Mouse (Mus musculus): ENCODE measurements around the gene Clca3a2. TPM values are rescaled to one million over a fixed set of nuclear protein-coding genes. Genes with fewer than 3 reads are reported as not detected.
A peak's percentile ranks its signal among the peaks of the same experiment; 100 is the strongest.
"Not testable (repeated sequence)": the region's sequence is repeated elsewhere in the genome, so short reads cannot be mapped to it uniquely, and the experiment has no call there.

Clca3a2 gene
- polyA plus RNA-seq, 1 experiment from 2014 or later: 0.15 TPM

DNA sequence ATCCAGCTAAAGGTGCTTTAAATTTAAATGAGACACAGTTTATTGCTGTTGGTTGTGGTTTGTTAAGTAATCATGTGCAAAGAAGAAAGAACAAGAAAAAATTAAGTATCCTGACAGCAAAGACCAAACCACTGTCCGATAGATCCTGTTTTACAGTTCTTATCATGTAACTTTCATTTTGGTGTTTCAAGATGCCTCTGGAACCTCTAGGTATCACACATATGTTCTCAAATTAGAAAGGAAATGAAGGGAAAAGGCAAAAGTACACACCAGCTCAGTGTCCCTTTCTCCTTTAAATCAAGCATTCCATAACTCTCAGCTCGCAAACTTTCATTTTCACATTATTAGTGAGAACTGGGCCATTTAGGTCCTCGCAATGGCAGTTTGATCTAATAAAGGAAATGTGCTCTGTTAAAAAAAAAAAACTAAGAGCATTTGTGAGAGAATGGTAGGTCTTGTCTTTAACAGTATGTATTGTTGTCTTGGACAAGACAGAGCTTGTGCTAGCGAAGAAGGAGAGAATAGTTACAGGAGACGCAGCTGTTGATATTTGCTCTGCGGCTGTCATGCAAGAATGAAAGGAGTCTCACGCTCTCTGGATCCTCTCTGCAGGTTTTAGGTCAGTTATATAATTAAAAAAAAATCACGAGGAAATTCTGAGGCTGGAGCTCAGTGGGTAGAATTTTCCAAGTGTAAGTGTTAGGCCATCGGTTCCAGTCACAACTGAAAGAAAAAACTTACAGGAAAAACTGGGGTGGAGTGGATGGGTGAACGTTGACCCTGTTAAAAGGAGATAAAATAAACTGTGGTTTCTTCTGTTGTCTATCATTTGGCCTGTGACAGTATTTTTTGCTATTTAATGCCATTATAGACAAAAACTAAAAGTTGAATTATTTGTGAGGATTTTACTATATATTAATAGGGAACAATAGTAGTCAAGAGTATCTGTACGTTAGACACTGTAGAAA is 33.8 kb downstream of the Clca3a2 start:
- no peak for ATAC-seq (ENCODE audit: low FRiP score)
- H3K4me2 ChIP-seq: no peak overlapping the region
- no peaks in the 10 kb centered on the region for H3K36me3 ChIP-seq (replicated peaks)
- no peak overlapping the region for H3K9ac ChIP-seq
- no peak overlapping the region for H3K4me3 ChIP-seq (replicated peaks)
- H3K27ac ChIP-seq: no peak overlapping the region
- no peaks in the 10 kb centered on the region for H3K9me3 ChIP-seq
- no peaks in the 10 kb centered on the region for H3K27me3 ChIP-seq
- no peaks in the 10 kb centered on the region for H3K4me1 ChIP-seq
- 84% methylated on average over 11 of the region's 11 CpGs for WGBS

DNA sequence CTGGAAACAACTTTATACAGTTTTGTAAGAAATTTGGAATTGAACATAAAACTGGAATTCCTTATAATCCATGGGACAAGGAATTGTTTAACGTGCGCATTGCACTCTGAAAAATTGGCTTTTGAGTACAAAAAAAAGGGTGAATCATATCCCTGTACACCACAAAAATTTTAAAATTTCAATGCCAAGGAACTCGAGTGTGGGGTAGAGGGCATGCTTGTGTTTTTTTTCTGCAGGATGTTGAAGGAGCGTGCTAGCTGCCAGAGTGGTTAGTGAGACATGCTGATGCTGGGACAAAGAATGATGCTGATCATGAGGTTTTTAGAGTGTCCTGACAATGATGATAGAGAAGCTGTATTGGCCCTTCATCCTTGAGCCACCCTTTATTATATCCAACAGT is 54.1 kb downstream of the Clca3a2 start:
- WGBS: 93% methylated on average over 4 of the region's 4 CpGs
- no peaks in the 10 kb centered on the region for H3K9me3 ChIP-seq

DNA sequence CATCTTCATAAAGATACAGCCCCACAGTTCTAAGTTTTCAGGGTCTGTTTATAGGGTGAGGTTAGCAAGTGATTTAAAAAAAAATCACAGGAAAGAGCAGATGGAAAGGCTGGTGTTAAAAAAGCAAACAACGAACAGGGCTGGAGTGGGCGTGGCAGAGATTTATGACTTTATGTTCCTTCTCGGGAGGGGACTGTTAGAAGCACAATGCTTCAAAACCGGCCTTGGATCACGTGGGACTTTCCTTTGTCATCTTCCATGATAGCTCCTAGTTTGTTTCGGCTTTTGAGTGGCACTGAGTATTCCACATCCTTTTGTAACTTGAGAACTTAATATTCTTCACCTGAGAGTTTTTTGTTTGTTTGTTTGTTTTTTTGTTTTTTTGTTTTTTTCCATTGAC is 57.8 kb downstream of the Clca3a2 start:
- WGBS: 85% methylated on average over 6 of the region's 6 CpGs
- ATAC-seq (ENCODE audit: low FRiP score): no peak
- Histone ChIP-seq H3K9ac (no peak overlapping the region), H3K4me1 (no peaks in the 10 kb centered on the region), H3K36me3 (replicated peaks) (no peaks in the 10 kb centered on the region), H3K27me3 (no peaks in the 10 kb centered on the region), H3K27ac (no peak overlapping the region), H3K4me3 (replicated peaks) (no peak overlapping the region), H3K9me3 (no peaks in the 10 kb centered on the region), H3K4me2 (no peak overlapping the region)

More for the DNA sequence above, 54.1 kb downstream of the Clca3a2 start:
- Histone ChIP-seq H3K4me3 (replicated peaks) (no peak overlapping the region), H3K36me3 (replicated peaks) (no peaks in the 10 kb centered on the region), H3K27ac (no peak overlapping the region), H3K27me3 (no peaks in the 10 kb centered on the region), H3K4me2 (no peak overlapping the region), H3K9ac (no peak overlapping the region), H3K4me1 (no peaks in the 10 kb centered on the region)
- ATAC-seq (ENCODE audit: low FRiP score): no peak

DNA sequence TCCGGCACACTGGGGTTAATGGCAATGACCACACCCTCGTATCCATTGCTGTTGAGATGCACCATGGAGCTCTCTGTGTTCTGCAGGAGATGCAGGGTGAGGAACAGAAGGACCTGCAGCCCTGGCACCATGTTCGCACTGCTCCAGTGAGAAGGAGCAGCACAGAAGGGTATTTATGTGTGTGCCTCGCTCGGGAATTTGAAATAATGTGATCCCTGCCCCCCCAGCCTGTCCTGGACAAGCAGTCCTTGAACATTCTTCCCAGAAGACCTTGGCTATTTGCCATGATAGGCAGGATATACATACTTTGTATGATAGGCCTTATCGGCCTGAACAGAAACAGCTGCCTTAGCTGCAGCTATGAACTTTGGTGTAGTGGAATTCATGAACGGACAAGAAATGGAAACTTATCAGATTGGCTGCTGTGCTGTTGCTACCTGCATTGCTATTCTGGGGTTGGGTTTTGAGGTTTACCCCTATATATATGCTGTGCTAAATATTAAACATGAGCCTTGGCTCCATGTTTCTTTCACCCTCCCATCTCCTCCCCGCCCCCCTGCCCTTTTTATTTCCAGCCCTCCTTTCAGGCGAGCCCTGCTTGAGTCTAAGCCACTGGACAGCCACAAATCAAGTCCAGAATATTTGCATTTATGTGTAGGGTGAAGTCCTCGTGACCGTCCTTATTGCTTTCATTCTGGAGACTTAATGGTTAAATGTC is 58.5 kb downstream of the Clca3a2 start, which contains the start of gene Clca3a1:
Gene Clca3a1 (minus strand): TSS at position 386 of the 718 bp plus-strand sequence.
- no peaks in the 10 kb centered on the region for H3K4me1 ChIP-seq
- no peak within 1 kb of the TSS for H3K27ac ChIP-seq
- no peaks in the 10 kb centered on the region for H3K36me3 ChIP-seq (replicated peaks)
- ATAC-seq (ENCODE audit: low FRiP score): no peak
- WGBS: 83% methylated on average over 10 of the region's 11 CpGs
- no peak within 1 kb of the TSS for H3K4me3 ChIP-seq (replicated peaks)
- no peak within 1 kb of the TSS for H3K4me2 ChIP-seq
- no peak within 1 kb of the TSS for H3K9ac ChIP-seq
- H3K9me3 ChIP-seq: no peaks in the 10 kb centered on the region
- no peaks in the 10 kb centered on the region for H3K27me3 ChIP-seq

DNA sequence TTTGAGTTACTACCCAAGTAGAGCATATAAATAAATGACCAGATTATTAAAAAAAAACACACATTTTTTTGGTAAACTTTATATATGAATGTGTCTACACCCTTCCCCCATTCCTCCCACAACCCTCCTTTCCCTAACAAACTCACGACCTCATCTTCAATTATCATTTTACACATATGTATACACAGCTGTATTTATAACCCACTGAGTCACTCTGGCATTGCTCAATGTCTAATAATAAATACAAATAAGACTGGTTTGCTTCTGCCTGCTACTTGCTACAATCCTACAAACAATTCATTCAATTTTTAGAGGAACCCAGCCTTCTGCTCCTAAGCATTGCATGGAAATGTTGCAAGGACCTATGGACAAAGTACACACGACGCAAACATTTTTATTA is 59.6 kb downstream of the Clca3a2 start:
- WGBS: 91% methylated on average over 3 of the region's 3 CpGs
- Histone ChIP-seq H3K36me3 (replicated peaks) (no peaks in the 10 kb centered on the region), H3K4me2 (no peak overlapping the region), H3K9me3 (no peaks in the 10 kb centered on the region), H3K4me1 (no peaks in the 10 kb centered on the region), H3K9ac (no peak overlapping the region), H3K27ac (no peak overlapping the region), H3K27me3 (no peaks in the 10 kb centered on the region), H3K4me3 (replicated peaks) (no peak overlapping the region)
- no peak for ATAC-seq (ENCODE audit: low FRiP score)

DNA sequence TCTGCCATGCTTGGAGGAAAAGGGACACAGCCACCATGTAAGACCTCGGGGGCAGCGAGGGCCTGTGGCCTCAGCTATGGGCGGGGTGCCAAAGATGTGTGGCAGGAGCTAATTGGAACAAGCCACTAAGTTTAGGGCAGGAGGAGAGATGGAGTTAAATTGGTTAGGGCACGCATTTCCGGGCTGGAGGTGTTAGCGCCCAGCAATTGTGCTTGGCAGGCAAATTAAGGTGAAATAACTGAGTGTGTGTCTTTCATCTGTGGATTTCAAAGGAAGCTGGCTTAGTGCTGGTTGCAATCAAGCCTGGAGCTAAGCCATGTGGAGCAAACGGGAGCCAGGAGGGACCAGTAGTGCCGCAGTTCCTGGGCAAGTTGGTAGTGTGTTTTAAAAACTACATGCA is 63.2 kb downstream of the Clca3a2 start:
- not testable (repeated sequence) for H3K4me3 ChIP-seq (replicated peaks)

DNA sequence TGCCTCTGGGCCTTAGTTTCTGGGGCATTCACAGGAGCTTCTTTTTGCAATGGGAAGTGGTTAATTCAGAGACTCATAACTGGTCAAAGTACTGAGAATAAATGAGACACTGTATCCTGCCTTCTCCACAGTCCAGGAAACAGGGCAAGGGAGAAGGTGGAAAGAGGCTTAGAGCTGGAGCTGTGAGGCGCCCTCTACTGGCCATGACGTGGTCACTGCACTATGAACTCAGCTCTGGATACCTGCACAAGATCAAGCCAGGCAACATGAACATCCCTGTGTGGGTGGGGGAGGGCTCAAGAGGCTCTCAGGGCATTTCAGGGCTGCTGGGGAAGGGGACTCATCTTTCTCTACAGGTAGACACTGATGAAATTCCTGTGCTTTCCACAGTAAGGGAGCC is 66.2 kb downstream of the Clca3a2 start:
- 6% methylated on average over 2 of the region's 2 CpGs for WGBS
- no peak for ATAC-seq (ENCODE audit: low FRiP score)

More for the DNA sequence above, 63.2 kb downstream of the Clca3a2 start:
- not testable (repeated sequence) for H3K36me3 ChIP-seq (replicated peaks); H3K9me3 ChIP-seq; H3K4me1 ChIP-seq; H3K9ac ChIP-seq; H3K27ac ChIP-seq; ATAC-seq (ENCODE audit: low FRiP score); H3K4me2 ChIP-seq; H3K27me3 ChIP-seq
- WGBS: 77% methylated on average over 8 of the region's 8 CpGs

DNA sequence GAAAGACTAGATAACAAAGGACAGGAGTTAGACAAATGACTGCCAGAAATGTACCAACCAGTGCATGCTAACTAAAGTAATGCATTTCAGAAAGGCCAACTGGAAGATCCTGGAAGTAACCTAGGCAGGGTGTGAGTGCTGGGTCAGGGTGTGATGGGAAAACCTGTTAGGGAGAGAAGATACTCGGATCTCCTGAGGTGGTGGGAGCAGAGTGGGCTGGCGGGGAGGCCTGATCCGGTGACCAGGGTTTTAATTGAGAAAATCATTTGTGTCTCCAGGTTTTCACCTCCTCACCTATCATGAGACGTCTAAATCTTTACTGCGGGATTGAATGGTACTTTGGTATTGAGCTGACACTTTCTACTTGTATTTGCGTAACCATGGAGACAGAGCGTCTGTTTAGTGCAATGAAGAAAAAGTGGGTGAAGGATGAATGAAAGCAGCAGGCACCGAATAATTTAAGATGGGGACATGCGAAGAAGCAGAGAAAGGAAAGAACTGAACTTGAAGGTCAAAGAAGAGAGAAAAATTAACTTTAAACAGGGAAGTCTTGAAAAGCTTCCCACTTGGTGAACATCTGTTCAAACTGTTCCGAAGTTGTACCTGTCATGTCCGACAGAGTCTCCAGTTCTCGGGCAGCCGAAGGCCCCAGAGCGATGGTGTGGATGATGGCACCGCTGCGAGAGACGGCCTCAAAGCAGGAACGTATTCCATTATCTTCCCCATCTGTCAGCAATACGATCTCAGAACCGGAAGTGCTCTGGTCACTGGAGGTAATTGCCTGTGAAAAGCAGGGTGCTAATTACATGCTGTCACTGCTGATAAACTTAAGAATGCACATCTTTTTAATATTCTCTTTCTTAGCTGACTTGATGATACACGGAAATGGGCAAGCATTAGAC is 70.0 kb downstream of the Clca3a2 start:
- peak; percentile 82 for ATAC-seq (ENCODE audit: low FRiP score)
- not testable (repeated sequence) for H3K4me3 ChIP-seq (replicated peaks); H3K36me3 ChIP-seq (replicated peaks); H3K9me3 ChIP-seq; H3K4me2 ChIP-seq; H3K4me1 ChIP-seq; H3K27me3 ChIP-seq; H3K27ac ChIP-seq; H3K9ac ChIP-seq
- WGBS: 57% methylated on average over 20 of the region's 21 CpGs

More for the DNA sequence above, 66.2 kb downstream of the Clca3a2 start:
- no peak overlapping the region for H3K4me2 ChIP-seq
- H3K36me3 ChIP-seq (replicated peaks): no peaks in the 10 kb centered on the region
- H3K4me3 ChIP-seq (replicated peaks): no peak overlapping the region
- H3K9ac ChIP-seq: no peak overlapping the region
- no peaks in the 10 kb centered on the region; the same call in 1 of the 2 replicates for H3K4me1 ChIP-seq
- no peaks in the 10 kb centered on the region for H3K9me3 ChIP-seq
- no peaks in the 10 kb centered on the region for H3K27me3 ChIP-seq
- no peak overlapping the region for H3K27ac ChIP-seq

DNA sequence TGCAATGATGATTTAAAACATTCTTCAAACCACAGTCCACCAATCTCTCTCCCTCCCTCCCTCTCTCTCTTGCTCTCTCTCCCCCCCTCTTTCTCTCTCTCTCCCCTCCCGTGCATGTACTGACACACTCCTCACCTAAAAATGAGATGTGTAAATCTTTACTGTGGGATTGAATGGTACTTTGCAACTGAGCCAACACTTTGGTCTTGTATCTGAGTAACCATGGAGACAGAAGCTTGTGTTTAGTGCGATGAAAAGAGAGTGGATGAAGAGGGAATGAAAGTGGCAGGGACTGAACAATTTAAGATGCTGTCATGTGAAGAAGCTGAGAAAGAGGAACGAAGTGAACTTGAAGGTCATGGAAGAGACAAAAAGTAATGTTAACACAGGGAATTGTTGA is 71.6 kb downstream of the Clca3a2 start:
- H3K9me3 ChIP-seq; H3K36me3 ChIP-seq (replicated peaks); H3K4me2 ChIP-seq; ATAC-seq (ENCODE audit: low FRiP score); H3K4me3 ChIP-seq (replicated peaks); H3K9ac ChIP-seq; H3K27me3 ChIP-seq; H3K4me1 ChIP-seq; H3K27ac ChIP-seq: not testable (repeated sequence)
- WGBS: 22% methylated on average over 3 of the region's 3 CpGs

Other genes starting within 250 kb of the Clca3a2 start
- 35.7 and 39.1 TPM in 2 replicates for gene Hs2st1, start 249.3 kb downstream of the Clca3a2 start, polyA plus RNA-seq (2016; fragmentation: Nextera tagmentation; extraction: Ambion mirVana)
- gene Selenof, start 249.2 kb downstream of the Clca3a2 start, polyA plus RNA-seq (2016; fragmentation: Nextera tagmentation; extraction: Ambion mirVana): 467 and 480 TPM in 2 replicates
- gene Sh3glb1, start 99.2 kb downstream of the Clca3a2 start, polyA plus RNA-seq (2016; fragmentation: Nextera tagmentation; extraction: Ambion mirVana): 93.6 and 94.0 TPM in 2 replicates
- gene Clca3a1, start 58.5 kb downstream of the Clca3a2 start, polyA plus RNA-seq (2016; fragmentation: Nextera tagmentation; extraction: Ambion mirVana): 0.12 and 0.20 TPM in 2 replicates
- not detected in 2 replicates for gene Clca3b, start 29.9 kb upstream of the Clca3a2 start, polyA plus RNA-seq (2016; fragmentation: Nextera tagmentation; extraction: Ambion mirVana)
- not detected in 2 replicates for gene Clca4b, start 113.0 kb upstream of the Clca3a2 start, polyA plus RNA-seq (2016; fragmentation: Nextera tagmentation; extraction: Ambion mirVana)
- 0.06 TPM in 1 of 2 replicates, not detected in the other for gene Clca4a, start 155.6 kb upstream of the Clca3a2 start, polyA plus RNA-seq (2016; fragmentation: Nextera tagmentation; extraction: Ambion mirVana)
- gene Clca1, start 213.3 kb upstream of the Clca3a2 start, polyA plus RNA-seq (2016; fragmentation: Nextera tagmentation; extraction: Ambion mirVana): 0.06 TPM in 1 of 2 replicates, not detected in the other